Mouse (Mus musculus) frontal cortex, postnatal 14 days (tissue): Measurements from ENCODE around the gene Spata31.

ENCODE experiments used
- DNase-seq, 2 experiments: peaks; one replicate each; pipeline ENCODE4 v3.0.0; 2022; ENCODE audit warnings: low spot score in 2 of 2

Gene Spata31

GRCm38 (mm10) chr13:64917191-64917590 lies at the start of gene Spata31:
TSS of gene Spata31 (plus strand) at chr13:64917406.
- no peak for DNase-seq

GRCm38 (mm10) chr13:64903132-64903531 lies 14.1 kb upstream of the Spata31 start:
- DNase-seq: no peak

DNA sequence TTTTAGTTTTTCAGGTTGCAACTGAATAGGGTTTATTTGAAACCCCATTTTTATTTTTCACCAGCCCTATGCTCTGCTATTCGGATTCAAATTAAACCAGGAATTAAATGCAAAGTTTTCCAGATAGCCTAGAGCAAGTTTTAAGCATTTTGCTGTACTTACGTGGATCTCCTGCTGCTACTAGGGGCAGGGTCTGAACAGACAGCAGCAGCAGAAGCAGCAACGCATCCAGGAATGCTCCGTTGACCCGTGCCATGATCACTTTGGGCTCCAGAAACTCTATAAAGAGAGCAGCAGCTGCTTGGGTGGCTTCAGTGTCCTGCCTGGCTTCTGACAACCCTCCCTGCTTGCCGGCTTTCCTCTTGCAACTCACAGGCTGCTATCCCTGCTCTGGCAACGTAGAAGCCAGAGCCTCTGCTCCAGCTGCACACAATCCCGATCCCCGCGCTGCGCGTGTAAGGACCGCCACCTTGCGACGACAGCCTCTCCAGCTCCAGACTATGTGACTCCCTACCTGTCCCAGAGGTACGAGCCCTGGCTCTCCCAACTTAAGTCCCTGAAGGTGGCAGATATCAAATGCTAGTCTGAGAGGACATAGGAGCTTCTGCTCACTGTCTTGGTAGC lies 13.5 kb upstream of the Spata31 start, which contains the start of gene Cntnap3:
Gene Cntnap3, minus strand, starts transcription at position 371 of the 624 bp plus-strand sequence.
- peak; percentile 9 to 42 for DNase-seq
